Mouse (Mus musculus) stomach, postnatal 0 days (tissue): ENCODE data around the gene Larp7.

Source experiments
- CTCF ChIP-seq: IDR thresholded peaks from 2 replicates; pipeline ENCODE4 v1.5.1; 2016; ENCODE audit warnings: antibody characterized with exemption, low read depth, mild to moderate bottlenecking, moderate library complexity
- EP300 ChIP-seq: optimal IDR thresholded peaks from 2 replicates; pipeline ENCODE3; 2016; ENCODE audit warnings: antibody characterized with exemption

- TF ChIP-seq CTCF (no peak), EP300 (no peak)
Measured at GRCm38 (mm10) chr3:127552973-127553719, at the start of gene Larp7, which contains the start of gene Zgrf1.
